Mouse (Mus musculus) hindbrain, embryonic 15.5 days (tissue): ENCODE measurements at regions not wholly inside any gene's neighbourhood (a gene's known extent, or its start where the extent isn't known, plus 50 kb on each side); places are given as distances from the start of the nearest gene placed in this dataset.
A peak's percentile ranks its signal among the peaks of the same experiment; 100 is the strongest.

Experiments
- ATAC-seq: fragments of 200-750 bp; cut with Nextera tagmentation; 2 replicates; pipeline ENCODE4 v1.8.0; 2017; ENCODE audit warnings: low read depth, moderate number of reproducible peaks, moderate TSS enrichment; ENCODE audit not compliant: low FRiP score
- H3K27ac ChIP-seq: fragments of 300-500 bp; sonication (generic); replicated peaks from 2 replicates; pipeline ENCODE4 v1.5.1; 2015; ENCODE audit warnings: mild to moderate bottlenecking, inconsistent platforms
- H3K27me3 ChIP-seq: fragments of 300-500 bp; sonication (generic); 2 replicates; pipeline ENCODE4 v1.6.1; 2015; ENCODE audit warnings: control low read depth, inconsistent platforms
- H3K36me3 ChIP-seq: fragments of 300-500 bp; sonication (generic); 2 replicates; pipeline ENCODE4 v1.6.1; 2015; ENCODE audit warnings: control low read depth, inconsistent platforms
- H3K4me1 ChIP-seq: fragments of 300-500 bp; sonication (generic); replicated peaks from 2 replicates; pipeline ENCODE4 v1.6.1; 2015; ENCODE audit warnings: control low read depth, inconsistent platforms
- H3K4me2 ChIP-seq: fragments of 300-500 bp; sonication (generic); 2 replicates; pipeline ENCODE4 v1.6.1; 2015; ENCODE audit warnings: moderate library complexity, mild to moderate bottlenecking, inconsistent platforms
- H3K4me3 ChIP-seq: fragments of 300-500 bp; sonication (generic); 2 replicates; pipeline ENCODE4 v1.5.1; 2015; ENCODE audit warnings: mild to moderate bottlenecking, inconsistent platforms
- H3K9ac ChIP-seq: fragments of 300-500 bp; sonication (generic); 2 replicates; pipeline ENCODE4 v1.6.1; 2015; ENCODE audit warnings: inconsistent platforms
- H3K9me3 ChIP-seq: fragments of 300-500 bp; sonication (generic); 2 replicates; pipeline ENCODE4 v1.6.1; 2016; ENCODE audit warnings: control low read depth, inconsistent platforms
- WGBS: fragments of 180-500 bp; shearing (Covaris S2); methylation state at CpG from one replicate; pipeline ENCODE4 v1.1.7; 2015; 5-methylcytosine and 5-hydroxymethylcytosine counted together

DNA sequence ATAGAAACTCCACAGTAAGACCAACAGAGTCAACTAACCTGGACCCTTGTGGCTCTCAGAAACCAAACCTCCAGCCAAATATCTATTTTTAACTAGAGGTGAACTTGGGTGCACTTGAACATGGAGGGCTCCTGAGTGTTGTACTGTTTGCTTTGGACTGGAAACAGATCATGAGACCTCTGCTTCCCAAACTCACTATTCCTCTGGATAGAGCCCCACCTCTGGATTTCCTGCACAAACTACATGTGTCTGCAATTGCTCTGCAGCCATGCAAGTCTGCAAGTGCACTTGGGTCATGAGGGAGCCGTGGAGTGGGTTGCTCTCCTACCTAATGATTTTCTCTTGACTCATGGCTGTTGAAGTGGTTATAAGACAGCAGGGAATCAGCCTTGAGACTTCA is 759.9 kb upstream of the Fam160b2 start:
- no peak for ATAC-seq
- no peaks in the 10 kb centered on the region for H3K4me1 ChIP-seq
- no peak overlapping the region for H3K4me3 ChIP-seq
- no peak overlapping the region for H3K4me2 ChIP-seq
- no peaks in the 10 kb centered on the region for H3K27me3 ChIP-seq
- no peaks in the 10 kb centered on the region for H3K36me3 ChIP-seq
- 68% methylated on average over 1 of the region's 1 CpGs for WGBS
- no peak overlapping the region for H3K9ac ChIP-seq
- no peaks in the 10 kb centered on the region for H3K9me3 ChIP-seq
- H3K27ac ChIP-seq: no peak overlapping the region

DNA sequence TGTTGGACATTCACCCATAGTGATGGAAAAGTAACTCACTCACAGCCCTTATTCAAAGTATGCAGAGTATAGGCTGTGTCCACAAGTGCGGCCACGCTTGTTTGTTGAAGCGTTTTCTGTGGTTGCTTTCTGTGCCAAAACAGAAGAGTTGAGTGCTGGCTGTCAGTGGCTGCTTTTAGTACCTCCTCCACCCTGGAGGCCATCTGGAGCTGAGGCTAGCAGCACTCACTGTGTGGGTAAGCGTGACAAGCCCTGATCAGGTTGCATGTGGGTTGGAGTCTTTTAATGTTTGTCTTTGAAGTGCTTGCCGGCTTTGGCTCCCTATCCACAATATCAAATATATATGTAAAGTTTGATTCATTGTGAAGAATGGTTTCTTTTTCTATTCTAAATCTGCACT is 738.6 kb upstream of the Fam160b2 start:
- Histone ChIP-seq H3K4me3 (no peak overlapping the region), H3K9me3 (no peaks in the 10 kb centered on the region), H3K27me3 (no peaks in the 10 kb centered on the region), H3K9ac (no peak overlapping the region), H3K36me3 (no peaks in the 10 kb centered on the region), H3K27ac (no peak overlapping the region), H3K4me1 (no peaks in the 10 kb centered on the region), H3K4me2 (no peak overlapping the region)
- WGBS: 80% methylated on average over 5 of the region's 5 CpGs
- no peak for ATAC-seq

DNA sequence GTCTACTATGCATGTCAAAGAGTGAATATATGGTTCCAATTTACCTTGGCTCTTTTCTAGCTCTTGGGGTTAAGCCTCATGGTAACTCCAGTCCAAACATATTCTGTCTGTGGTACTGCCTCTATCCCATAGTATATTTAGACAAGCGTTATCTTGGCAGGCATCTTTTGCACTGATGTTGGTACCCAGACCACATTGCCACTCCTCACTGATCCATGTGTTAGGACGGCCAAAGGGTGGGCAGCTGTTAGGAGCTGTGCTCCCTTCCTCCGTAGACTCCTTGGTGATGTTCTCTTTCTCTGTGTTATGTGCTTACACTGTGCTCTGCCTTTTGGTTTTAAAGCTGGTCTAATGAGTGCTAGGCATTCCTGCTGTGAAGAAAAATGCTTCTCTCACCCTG is 737.3 kb upstream of the Fam160b2 start:
- 87% methylated on average over 3 of the region's 3 CpGs for WGBS
- Histone ChIP-seq H3K9me3 (no peaks in the 10 kb centered on the region), H3K4me1 (no peaks in the 10 kb centered on the region), H3K4me3 (no peak overlapping the region), H3K27ac (no peak overlapping the region), H3K27me3 (no peaks in the 10 kb centered on the region), H3K9ac (no peak overlapping the region), H3K4me2 (no peak overlapping the region), H3K36me3 (no peaks in the 10 kb centered on the region)
- no peak for ATAC-seq

DNA sequence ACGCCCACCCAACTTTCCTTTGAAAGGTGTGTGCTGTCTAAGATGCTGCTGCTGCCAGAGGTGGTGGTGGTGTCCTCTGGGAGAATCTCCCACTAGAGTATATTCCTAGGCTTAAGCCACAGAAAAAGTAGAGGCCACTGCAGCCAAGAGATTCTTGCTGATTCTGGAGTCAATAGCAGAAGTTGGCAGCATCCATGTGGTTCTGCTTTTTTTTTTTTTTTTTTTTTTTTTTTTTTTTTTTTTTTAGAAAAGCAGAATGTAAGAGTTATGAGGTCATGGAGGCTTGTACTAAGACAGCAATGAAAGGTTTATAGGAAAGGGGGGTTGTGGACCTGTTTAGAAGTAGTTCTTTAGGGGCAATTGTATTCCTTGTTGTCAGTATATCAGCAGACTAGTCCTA is 734.4 kb upstream of the Fam160b2 start:
- no peak overlapping the region for H3K4me3 ChIP-seq
- no peaks in the 10 kb centered on the region for H3K36me3 ChIP-seq
- H3K27ac ChIP-seq: no peak overlapping the region
- no peak for ATAC-seq
- H3K9ac ChIP-seq: no peak overlapping the region
- 85% methylated on average over 1 of the region's 1 CpGs for WGBS
- H3K4me2 ChIP-seq: no peak overlapping the region
- no peaks in the 10 kb centered on the region for H3K9me3 ChIP-seq
- H3K27me3 ChIP-seq: no peaks in the 10 kb centered on the region
- H3K4me1 ChIP-seq: no peaks in the 10 kb centered on the region

DNA sequence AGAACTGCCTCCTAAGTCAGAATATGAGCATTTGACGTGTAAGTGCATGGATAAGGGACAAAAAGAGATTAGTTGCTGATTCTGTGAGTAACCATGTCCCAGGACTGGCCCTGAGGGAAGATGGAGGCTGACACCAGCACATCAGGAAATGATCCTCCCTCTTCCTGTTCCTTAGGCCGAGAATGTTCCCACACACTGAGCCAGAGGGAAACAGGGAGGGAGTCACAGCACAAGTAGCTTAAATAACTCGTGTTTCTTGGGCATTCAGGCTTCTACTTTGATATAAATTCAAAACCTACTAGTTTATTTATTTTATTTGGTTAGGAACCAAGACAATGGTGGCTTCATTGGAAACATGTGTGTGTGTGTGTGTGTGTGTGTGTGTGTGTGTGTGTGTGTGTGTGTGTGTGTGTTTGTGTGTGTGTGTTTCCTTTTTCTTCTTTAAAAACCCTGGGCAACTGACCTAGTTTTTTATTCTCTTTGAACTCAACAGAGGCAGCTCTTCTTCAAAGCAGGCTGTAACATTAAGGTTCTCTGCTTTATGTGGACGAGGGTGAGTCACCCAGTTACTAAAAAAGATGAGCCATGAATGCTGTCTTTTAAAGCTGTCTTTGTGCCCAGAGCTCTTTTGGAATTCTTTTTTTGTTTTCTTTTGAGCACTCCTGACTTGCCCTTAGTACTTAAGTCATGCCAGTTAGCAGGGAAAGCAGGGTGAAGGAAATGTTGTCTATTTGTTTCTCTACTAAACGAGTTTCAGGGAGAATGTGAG is 730.4 kb upstream of the Fam160b2 start:
- H3K27ac ChIP-seq: no peak overlapping the region; the same call in 1 of the 2 replicates
- no peaks in the 10 kb centered on the region for H3K9me3 ChIP-seq
- H3K36me3 ChIP-seq: no peaks in the 10 kb centered on the region
- H3K4me3 ChIP-seq: no peak overlapping the region
- 49% methylated on average over 5 of the region's 5 CpGs for WGBS
- H3K27me3 ChIP-seq: no peaks in the 10 kb centered on the region
- H3K4me1 ChIP-seq: no peaks in the 10 kb centered on the region
- no peak overlapping the region for H3K4me2 ChIP-seq
- no peak for ATAC-seq
- H3K9ac ChIP-seq: no peak overlapping the region

GRCm38 (mm10) chr14:71327621-71328020 is 728.0 kb upstream of the Fam160b2 start:
- ATAC-seq: no peak
- Histone ChIP-seq H3K4me2 (no peak overlapping the region), H3K4me3 (no peak overlapping the region), H3K27me3 (no peaks in the 10 kb centered on the region), H3K36me3 (no peaks in the 10 kb centered on the region), H3K27ac (no peak overlapping the region), H3K4me1 (no peaks in the 10 kb centered on the region), H3K9me3 (no peaks in the 10 kb centered on the region), H3K9ac (no peak overlapping the region)

- ATAC-seq: no peak
- H3K4me2 ChIP-seq: no peak overlapping the region
- H3K27me3 ChIP-seq: no peaks in the 10 kb centered on the region
- no peaks in the 10 kb centered on the region for H3K9me3 ChIP-seq
- no peak overlapping the region for H3K4me3 ChIP-seq
- no peak overlapping the region for H3K9ac ChIP-seq
- H3K36me3 ChIP-seq: no peaks in the 10 kb centered on the region
- WGBS: 94% methylated on average over 2 of the region's 2 CpGs
- no peaks in the 10 kb centered on the region for H3K4me1 ChIP-seq
- no peak overlapping the region for H3K27ac ChIP-seq
These were observed 727.0 kb upstream of the Fam160b2 start for GRCm38 (mm10) chr14:71326521-71327105.

- no peak for ATAC-seq
- Histone ChIP-seq H3K36me3 (no peaks in the 10 kb centered on the region), H3K27me3 (0 out of 2 replicates have a peak, but pooled peaks cover 2% of the 10 kb centered on the region), H3K9ac (no peak overlapping the region), H3K4me3 (no peak overlapping the region), H3K27ac (no peak overlapping the region), H3K9me3 (no peaks in the 10 kb centered on the region), H3K4me2 (no peak overlapping the region), H3K4me1 (no peaks in the 10 kb centered on the region)
- 63% methylated on average over 3 of the region's 3 CpGs for WGBS
These were observed 715.6 kb upstream of the Fam160b2 start for GRCm38 (mm10) chr14:71315228-71315627.

GRCm38 (mm10) chr14:71299755-71300154 is 700.1 kb upstream of the Fam160b2 start:
- H3K36me3 ChIP-seq: no peaks in the 10 kb centered on the region
- no peak overlapping the region for H3K4me2 ChIP-seq
- H3K4me3 ChIP-seq: no peak overlapping the region
- no peak overlapping the region for H3K9ac ChIP-seq
- 54% methylated on average over 6 of the region's 6 CpGs for WGBS
- no peaks in the 10 kb centered on the region for H3K27me3 ChIP-seq
- no peak overlapping the region for H3K27ac ChIP-seq
- no peaks in the 10 kb centered on the region for H3K4me1 ChIP-seq
- H3K9me3 ChIP-seq: no peaks in the 10 kb centered on the region
- no peak for ATAC-seq

- Histone ChIP-seq H3K4me1 (0 out of 2 replicates have a peak, but pooled peaks cover 1% of the 10 kb centered on the region), H3K36me3 (no peaks in the 10 kb centered on the region)
- WGBS: 51% methylated on average over 14 of the region's 14 CpGs
These were observed 681.9 kb upstream of the Fam160b2 start for GRCm38 (mm10) chr14:71281568-71281967.

GRCm38 (mm10) chr14:71276309-71276791 is 676.7 kb upstream of the Fam160b2 start:
- Histone ChIP-seq H3K9ac (no peak overlapping the region), H3K4me2 (peak overlapping the region; percentile 18; the same call in 1 of the 2 replicates), H3K9me3 (no peaks in the 10 kb centered on the region), H3K4me3 (no peak overlapping the region), H3K36me3 (no peaks in the 10 kb centered on the region), H3K27ac (peak overlapping the region; percentile 32; the same call in 1 of the 2 replicates), H3K27me3 (no peaks in the 10 kb centered on the region), H3K4me1 (peaks cover 8% of the 10 kb centered on the region; the same call in 1 of the 2 replicates)
- WGBS: 43% methylated on average over 12 of the region's 12 CpGs
- peak; percentile 38; the same call in 1 of the 2 replicates for ATAC-seq

More at GRCm38 (mm10) chr14:71281568-71281967, 681.9 kb upstream of the Fam160b2 start:
- no peak overlapping the region for H3K27ac ChIP-seq
- H3K27me3 ChIP-seq: no peaks in the 10 kb centered on the region
- H3K9ac ChIP-seq: no peak overlapping the region
- H3K4me2 ChIP-seq: no peak overlapping the region
- no peak for ATAC-seq
- H3K4me3 ChIP-seq: no peak overlapping the region
- H3K9me3 ChIP-seq: no peaks in the 10 kb centered on the region

DNA sequence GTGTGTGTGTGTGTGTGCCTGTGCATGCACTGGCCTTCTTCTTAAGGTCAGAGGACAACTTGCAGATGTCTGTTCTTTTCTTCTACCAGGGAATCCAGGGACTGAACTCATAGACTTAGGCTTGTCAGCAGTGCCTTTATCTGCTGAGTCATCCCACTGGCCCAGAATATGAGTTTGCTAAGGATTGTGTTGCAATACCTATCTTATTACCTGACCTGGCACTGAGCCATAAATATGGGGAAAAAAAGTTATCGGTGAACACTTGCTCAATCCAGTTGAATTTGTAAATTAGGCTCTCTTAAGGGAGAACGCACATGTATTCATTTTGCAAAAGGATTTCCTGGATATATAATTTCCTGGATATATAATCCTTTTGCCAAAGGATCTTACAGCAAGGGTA is 672.8 kb upstream of the Fam160b2 start:
- H3K27ac ChIP-seq: no peak overlapping the region
- H3K36me3 ChIP-seq: no peaks in the 10 kb centered on the region
- no peak for ATAC-seq
- H3K9ac ChIP-seq: no peak overlapping the region
- H3K4me3 ChIP-seq: no peak overlapping the region
- no peaks in the 10 kb centered on the region for H3K9me3 ChIP-seq
- H3K4me1 ChIP-seq: peaks cover 8% of the 10 kb centered on the region; the same call in 1 of the 2 replicates
- no peak overlapping the region for H3K4me2 ChIP-seq
- 97% methylated on average over 2 of the region's 2 CpGs for WGBS
- H3K27me3 ChIP-seq: no peaks in the 10 kb centered on the region
